Mouse (Mus musculus) kidney, adult 8-10 months (tissue): Measurements from ENCODE around the gene Cmss1.
A peak's percentile ranks its signal among the peaks of the same experiment; 100 is the strongest.

Source experiments
- DNase-seq, 2 experiments: peaks; one replicate each; pipeline ENCODE4 v3.0.0; 2022

Gene Cmss1

DNA sequence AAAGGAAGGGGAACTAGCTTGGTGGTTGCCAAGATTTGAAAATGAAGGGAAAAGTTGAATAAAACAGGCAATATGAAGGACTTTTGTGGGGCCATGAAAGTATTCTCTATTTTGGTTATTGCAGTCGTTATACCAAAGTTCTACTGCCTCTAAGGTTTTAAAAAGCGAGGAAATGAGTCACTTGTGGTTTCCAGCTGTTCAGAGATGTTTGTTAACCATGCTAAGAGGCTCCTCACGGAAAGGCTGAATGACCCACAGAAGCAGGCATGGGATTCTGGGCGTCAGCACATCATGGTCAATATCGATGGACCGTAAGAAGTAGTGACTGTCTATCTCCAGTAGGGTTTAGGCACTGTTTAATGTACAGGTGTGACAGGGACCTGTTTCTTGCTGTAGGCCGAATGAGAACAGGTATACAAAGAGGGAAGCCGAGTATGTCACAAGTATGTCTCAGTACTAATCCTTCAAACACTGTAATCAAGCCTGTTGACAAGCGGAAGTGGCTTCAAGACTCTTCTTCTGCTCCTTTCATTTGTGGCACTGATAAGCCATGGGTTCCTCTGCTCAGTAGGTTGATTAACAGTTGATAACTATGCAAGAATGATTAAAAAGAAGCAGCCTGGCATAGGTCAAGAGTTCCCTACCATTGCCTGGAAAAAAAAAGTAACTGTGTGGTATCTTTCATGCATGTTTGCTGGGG lies 227.9 kb downstream of the Cmss1 start:
- no peak for DNase-seq

DNA sequence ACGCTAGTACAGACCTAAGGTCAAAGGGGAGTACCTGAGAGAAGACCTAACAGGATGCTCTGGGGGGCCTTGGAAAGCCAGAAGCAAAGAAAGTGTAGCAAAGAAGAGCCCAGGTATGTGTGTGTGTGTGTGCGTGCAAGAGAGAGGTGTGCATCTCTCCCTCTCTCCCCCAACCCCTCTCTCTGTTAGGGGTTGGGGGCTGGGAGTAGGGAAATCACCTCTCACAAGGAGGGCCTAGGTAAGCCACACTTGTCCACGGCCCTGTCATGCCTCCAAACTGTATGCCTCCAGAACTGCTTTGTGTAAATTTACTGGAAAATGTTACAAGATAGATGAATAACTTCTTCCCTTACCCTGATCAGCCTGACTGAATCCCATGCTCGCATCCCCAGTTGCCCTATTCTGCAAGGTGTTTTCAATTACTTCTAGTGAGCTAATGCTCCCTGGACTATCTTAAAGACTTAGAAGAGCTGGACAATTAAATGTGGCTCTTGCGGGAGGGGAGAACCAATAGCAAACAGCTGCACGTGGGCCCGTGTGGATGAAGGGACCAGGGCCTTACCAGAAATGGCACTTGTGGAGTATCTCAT lies 231.3 kb downstream of the Cmss1 start:
- no peak for DNase-seq

DNA sequence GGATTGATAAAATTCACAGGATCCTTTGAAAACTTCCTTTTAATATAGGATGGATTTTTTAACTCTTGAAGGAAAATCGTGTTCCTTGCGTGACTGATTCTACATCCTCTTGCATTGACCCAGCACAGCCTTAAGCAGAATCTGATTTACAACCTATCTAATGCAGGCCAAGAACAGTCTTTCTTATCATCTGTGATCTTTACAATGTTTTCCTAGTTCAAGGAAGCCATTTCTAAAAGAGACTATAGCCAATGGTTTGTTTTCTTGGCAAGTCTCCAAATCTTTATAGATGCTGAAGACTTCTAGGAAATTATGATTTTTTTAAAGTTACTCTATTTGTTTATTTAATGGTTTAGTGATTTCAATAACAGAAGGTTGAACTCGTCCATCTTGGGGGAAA lies 234.5 kb downstream of the Cmss1 start:
- DNase-seq: no peak

DNA sequence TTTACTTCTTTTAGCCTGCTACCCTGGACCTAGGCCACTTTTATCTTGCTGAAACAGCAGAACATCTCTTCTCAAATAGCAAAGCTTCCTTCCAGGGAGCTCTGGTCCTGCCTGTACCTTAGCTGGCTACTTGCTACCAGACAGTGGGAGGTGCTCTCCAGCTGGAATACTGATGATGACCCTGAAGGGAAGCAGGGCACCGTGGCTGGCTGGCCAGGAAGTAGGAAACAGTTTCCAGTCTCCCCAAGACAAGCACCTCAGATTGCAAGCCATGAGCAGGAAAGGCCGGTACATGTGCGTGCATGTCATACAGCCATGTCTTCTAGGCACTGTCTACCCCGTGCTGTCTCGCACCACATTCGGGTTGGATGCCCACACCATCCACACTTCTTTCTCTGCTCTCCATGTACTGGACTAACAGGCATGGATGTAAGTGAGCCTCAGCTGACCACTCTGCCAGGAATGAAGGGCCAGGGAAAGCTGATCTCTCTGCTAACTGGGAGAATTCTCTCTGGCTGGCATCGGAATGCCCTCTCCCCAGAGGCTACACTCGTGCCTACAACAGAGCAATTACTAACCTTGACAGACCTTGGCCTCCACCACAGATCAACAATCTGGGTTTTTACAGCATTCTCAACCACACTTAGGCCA lies 236.7 kb downstream of the Cmss1 start:
- DNase-seq: peak in 1 of 2 experiments; percentile 28

DNA sequence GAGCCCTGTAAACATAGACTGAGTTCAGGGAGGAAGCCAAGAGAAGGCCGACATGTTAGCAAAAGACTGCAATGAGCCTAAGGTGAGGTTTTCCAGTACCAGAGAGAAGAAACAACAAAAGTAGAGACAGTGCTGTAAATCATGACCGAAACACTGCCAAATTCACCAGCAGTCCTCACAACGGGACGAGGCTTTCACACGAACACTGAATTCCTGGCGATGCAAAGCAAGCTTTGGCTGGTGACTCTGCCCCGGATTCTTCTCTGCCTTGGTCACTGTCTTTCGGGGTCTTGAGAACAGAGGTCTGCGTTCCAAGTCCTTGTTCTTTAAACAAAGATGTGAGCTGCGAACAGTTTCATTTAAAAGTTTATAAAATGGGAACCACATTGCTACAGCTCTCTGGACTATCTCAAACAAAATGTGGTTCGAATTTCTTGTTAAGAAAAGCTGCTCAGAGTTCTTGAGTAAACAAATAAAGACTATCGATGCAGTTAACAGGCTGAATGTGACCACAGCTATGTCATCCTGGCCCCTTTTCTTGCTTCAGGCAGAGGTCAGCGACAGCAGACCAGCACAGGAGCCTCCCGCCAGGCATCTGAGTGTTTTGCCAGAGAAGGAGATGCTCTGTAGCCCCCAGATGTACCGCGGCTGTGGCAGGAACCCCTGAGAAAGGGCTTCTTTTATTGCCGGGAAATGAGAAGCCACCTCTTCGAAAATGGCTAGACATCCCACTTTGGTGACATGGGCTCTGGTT lies 239.5 kb downstream of the Cmss1 start:
- no peak for DNase-seq

DNA sequence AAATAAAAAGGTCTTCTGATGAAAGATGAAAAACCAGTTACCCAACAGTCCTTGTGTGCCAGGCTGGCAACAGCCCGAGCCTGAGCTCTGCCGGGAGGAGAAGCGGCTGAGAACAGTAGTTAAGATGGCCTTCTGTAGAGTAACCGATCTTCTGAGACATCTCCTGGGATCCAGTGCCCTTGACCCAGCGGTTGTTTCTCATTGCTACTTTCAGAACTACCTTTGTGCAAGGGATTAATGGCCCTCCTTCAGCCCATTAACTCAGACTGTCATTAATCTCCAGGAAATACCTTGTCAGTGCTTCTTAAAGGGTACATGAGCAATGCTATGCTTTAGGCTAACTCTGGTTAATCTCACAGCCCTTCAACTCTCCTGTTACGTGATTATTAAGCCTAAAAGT lies 240.5 kb downstream of the Cmss1 start:
- no peak for DNase-seq

DNA sequence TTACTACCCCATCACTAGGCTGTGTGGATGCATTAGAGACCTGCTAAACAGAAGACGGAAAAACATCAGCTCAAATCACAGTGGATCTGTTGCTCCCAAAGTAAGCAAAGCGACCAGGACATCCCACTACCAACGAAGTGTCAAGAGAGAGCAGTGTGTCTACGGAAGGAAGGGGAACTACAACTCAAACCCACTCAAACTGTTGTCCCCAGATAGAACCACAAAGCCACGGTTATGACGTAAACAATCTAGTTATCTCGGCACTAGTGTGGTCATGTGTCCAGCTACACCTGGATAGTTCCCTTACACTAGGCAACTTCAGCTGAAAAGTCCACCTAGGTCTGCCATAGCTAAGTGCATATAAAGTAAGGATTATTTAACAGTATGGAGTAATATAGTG lies 242.2 kb downstream of the Cmss1 start:
- no peak for DNase-seq

DNA sequence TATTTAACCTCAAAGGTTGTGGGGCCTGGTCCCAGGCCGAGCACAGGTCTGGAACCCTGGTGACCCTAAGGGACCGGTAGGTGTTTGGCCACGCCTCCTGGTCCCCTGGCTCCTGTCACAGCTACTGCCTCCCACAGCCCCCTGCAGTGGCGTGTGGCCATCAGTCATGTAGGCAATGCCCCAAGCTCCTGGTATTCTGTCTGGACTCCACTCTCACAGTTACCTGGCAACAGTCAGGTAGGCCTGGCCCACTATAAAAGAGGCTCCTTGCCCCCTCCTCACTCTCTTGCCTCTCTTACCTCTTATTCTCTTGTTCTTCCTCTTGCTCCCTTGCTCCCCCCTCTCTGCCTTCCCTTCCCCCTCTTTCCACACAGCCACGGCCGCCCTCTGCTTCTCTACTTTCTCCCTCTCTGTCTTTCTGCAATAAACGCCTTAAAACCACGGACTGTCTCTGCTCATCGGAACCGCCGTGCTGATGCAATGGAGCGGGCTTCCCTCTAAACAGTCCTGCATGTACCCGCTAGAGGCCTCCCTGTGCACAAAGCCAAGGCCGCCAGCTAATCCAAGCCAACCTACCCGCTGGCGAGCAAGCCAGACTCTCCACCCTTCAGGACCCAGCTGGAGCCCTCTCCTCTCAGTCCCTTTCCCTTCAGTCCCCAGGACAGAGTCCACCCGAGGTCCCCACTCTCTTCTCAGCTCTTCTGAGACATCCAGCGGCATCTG lies 243.8 kb downstream of the Cmss1 start:
- DNase-seq: peak; percentile 24 to 44

DNA sequence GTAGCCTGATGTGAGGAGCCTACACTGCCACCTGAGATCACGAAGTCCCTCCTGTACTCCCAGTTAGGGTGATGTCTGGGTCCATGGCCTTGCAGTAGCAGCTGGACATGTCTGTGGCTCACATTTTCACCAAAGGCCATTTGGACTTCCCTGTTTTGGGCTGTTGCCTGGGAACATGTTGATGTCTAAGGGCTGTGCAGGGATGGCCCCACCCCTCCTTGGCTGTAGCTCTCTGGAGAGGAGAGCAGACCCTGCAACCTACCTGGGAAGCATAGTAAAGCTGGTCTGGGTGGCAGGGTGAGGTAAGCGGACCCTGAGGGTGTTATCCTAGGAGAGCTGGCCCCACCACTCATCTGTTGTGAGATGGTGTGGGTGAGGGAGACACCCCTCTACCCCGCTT lies 245.9 kb downstream of the Cmss1 start:
- no peak for DNase-seq

DNA sequence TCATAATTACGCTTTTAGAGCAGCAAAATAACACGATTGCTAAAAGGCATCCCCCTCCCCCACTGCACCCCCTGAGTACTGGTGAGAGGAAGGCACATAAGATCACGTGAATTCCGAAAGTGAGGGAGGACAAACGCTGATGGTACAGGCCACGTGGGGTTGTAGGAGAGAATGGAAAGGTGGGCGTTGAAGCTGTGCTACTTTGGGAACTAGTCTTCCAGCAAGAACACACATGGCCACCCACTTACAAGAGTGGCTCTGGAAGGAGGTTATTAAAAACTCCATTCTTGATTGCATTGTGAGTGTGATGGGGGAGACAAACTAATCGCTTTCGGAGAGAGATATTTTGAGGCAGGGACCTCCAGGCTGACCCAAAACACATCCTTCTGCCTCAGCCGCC lies 247.4 kb downstream of the Cmss1 start:
- no peak for DNase-seq

DNA sequence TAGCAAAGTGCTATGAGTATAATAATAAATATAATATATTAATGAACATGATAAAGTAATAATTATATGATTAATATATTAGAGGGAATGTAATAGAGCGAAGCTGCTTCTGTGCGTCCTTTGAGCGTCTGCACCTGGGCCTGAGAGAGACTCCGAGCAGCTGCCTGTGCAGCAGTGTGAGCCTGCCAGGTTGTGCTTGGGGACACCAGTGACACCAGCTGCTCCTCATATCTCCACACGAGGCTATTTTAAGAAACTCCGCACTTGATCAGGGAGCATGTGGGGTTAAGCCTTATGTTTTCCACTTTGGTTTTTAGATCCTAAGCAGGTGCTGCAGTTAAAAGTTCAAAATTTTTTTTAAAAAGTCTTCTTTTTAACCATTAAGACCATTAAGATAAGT lies 249.7 kb downstream of the Cmss1 start:
- no peak for DNase-seq

DNA sequence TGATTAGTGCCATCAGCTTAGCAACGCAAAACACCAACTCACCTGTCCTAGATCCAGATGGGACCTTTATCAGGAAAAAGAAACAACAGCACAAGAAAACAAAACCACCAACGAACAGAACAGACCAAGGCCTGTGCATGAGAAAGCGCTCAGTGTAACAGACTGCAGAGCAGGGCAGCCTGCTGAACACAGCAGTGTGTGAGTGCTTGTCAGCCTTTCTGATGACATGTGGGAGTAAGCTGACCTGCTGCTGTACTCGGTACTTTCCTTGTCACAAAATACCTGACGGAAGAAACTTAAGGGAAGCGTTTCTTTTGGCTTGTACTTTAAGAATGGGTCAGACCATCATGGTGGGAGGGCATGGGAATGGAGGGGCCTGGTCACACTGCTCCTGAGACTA lies 250.2 kb downstream of the Cmss1 start:
- DNase-seq: no peak

DNA sequence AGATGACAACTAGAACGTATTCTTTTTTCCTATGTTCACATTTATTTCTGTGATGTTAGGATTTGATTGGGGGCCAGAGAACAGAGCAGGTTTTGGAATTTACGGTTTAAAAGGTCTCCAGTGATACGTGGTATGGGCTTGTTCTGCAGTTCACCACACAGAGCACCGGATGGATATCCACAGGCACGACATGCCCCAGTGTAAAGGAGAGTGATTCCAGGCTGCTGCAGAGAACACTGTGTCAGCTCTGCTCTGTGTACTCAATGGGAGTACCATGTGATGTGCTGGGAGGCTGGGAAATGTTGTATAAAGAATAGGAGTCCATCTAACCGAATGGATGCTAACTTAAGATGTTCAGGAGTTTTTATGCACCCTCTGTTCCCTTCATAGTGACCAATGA lies 252.7 kb downstream of the Cmss1 start:
- no peak for DNase-seq

DNA sequence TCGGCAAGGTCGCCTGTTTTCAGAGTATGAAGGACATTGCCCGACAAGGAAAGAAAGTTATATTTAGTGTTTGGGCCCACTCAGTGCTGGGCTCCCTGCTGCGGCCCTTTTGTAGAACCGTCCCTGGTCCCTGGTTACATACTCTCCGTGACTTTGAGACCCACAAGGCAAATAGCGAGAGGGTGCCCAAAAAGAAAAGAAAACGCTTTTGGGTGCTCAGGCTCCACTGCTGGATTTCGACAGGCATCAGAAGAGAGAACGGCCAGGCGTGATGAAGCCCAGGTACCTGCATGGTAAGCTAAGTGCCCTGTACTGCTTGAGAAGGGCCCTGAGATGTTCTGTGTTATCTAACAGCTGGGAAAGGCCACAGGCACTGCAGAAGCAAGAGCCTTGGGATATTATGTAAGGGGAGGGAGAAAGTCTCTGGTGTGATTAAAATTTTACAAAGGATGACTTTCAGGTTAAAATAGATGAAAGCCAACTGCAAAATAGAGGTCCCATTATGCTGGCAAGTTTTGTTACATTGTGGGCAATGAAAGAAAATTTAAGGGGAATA lies 253.4 kb downstream of the Cmss1 start:
- DNase-seq: no peak

DNA sequence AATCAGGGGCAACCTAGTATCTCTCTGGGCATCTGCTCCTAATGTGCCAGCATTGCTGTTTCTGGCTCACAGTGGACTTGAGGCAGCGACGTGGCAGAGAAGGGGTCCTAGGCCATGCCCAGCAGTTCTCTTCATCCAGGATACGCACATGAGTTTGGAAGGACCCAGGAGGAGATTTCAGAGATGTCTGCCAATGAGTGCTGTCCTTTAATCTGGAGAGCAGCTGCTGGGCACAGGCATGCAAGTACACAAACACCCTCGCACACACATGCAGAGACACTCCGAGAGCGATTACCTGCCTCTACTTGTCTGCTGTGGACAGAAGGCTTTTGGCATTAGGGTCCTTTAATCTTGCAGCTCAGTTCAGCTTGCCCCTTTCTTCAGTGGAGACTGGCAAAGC lies 253.9 kb downstream of the Cmss1 start, which contains the start of gene Filip1l:
Filip1l (plus strand) TSS at position 343 of the 400 bp plus-strand sequence.
- DNase-seq: no peak

DNA sequence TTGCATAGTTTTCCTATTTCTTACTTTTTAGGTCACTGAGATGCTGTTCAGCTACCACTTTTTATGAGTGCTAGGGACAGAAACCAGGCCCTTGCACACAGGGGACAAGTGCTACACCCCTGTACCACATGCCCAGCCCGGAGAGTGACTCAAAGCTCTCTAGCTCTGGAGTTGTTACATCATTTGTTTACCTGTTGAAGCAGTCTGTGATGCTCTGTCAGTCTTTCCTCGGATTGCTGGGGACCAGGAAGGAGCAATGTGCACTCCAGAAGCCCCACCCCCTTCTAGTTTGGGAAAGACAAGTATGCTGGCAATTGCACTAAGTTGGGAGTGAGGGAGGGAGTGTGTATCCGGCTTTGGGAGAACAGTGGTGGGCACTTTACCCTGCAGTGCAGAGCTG lies 257.0 kb downstream of the Cmss1 start:
- no peak for DNase-seq

DNA sequence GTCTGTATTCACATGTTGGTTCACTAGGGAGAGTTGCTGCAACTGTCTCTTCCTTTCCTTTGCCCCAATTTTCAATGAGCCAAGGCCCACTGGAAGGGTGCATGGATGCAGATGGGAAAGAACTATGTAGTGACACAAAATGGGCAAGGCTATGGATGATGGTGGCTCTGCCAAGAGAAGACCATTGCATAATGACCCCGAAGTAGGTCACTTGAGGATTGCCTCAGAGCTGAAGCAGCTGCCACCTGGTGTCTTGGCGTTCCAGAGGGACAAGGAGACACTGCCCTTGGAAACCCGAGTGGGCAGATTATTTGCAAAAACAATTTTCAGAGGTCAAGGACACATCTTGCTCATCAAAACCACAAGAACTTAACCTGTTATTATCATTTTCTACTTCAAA lies 257.6 kb downstream of the Cmss1 start:
- DNase-seq: no peak

DNA sequence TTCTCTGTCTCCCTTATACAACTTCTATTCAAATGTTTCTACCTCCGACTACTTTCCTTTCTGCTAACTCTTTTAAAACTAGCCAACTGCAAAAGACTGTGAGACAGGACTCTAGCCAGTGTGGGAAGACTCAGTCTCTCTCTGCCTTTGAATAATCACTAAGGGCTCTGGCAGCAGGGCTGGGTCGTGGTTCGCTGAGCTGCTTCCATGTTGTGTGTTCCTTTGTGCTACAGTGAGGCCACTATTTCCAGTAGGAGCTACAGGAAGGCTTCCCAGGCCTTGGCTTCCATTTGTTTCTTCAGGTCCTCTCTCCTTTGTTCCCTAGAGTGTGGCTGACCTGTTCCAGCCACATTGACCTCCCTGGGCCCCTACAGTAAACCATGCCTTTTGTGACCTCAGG lies 260.4 kb downstream of the Cmss1 start:
- no peak for DNase-seq

DNA sequence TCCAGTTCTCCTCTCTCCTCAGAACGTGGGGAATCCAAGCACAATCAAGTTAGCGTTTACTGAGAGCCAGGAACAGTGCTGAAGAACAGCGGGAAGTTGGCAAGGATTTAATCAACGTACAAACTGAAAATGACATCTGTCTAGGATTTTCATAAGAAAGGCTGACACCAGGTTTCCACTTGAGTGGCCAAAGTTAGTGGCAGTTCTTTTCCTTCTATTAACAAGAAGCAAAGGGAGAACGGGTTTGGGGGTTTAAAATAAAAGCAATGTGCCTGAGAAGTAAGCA lies 266.1 kb downstream of the Cmss1 start:
- DNase-seq: no peak

DNA sequence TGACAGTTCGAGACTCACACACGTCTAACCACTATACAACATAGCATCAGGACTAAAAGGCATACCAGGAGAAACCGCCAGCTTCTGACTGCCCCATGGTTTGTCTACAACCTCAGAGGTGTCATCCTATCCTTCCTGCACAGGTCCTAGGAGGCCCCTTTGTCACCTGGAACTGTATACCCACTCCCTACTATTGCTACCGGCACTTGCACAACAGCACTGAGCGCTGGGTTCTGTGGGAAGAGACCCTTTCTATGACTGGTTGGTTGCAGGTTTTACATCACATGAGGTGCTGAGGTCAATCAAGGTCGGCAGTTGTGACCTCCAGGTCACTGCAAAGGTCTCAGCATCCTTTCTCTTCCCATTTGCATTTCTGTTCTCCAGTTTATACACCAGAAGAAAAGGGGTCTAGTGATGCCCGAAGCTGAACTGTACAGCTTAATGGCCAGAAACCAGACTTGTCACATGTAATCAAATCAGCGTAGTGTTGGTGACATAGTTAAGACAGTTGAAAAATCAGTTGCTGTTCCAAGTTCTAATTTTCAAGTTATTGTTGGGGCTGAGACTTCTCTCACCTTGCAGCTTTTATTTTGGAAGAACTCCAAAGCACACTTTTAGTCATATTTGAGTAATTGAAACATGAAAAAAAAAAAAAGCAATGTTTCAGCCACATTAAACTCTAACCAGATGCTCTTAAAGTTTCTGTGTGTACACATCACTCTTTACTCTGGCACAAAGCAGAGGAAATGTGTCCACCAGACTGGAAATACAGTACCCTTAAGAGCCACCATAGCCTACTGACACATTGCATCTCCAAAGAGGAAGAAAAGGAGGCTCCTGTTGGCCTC lies 266.7 kb downstream of the Cmss1 start:
- DNase-seq: no peak

DNA sequence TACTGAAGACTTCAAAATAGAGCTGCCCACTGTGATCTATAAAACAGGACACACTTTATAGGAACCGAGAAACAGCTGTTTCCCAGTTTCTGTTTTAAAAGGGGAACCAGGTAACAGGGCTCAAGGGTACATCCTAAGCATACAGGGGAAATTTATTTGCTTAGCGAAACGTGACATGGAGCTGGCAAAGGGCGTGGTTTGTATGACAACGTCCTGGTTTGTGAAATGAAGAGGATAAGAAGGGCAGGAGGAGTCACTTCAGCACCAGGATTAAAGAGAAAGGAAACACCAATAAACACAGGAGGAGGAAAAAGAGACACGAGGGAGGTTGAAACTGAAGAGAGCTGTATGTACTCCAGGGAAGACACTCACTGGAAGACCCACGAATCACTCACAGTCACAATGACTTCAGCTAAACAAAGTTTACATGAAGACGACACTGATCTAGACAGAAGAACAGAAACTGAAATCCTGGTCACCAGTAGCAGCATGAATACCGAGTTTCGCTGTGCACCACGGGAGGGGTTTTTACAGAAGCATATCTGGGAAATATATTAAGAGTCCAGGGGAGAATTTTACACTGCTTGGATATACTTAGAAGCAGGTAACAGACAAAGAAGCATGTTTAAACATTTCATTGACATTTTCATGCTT lies 269.8 kb downstream of the Cmss1 start:
- DNase-seq: no peak
